Mouse (Mus musculus) right cerebral cortex, postnatal 10 days (tissue): ENCODE measurements at regions not wholly inside any gene's neighbourhood (a gene's known extent, or its start where the extent isn't known, plus 50 kb on each side); places are given as distances from the start of the nearest gene placed in this dataset.
"Not testable (repeated sequence)": the region's sequence is repeated elsewhere in the genome, so short reads cannot be mapped to it uniquely, and the experiment has no call there.

Source experiments
- DNase-seq, 2 experiments: peaks; one replicate each; pipeline ENCODE4 v3.0.0; 2021; ENCODE audit warnings: low spot score in 2 of 2

DNA sequence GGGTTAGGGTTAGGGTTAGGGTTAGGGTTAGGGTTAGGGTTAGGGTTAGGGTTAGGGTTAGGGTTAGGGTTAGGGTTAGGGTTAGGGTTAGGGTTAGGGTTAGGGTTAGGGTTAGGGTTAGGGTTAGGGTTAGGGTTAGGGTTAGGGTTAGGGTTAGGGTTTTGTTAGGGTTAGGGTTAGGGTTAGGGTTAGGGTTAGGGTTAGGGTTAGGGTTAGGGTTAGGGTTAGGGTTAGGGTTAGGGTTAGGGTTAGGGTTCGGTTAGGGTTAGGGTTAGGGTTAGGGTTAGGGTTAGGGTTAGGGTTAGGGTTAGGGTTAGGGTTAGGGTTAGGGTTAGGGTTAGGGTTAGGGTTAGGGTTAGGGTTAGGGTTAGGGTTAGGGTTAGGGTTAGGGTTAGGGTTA is 124.7 kb upstream of the Fgf14 start:
- not testable (repeated sequence) for DNase-seq

DNA sequence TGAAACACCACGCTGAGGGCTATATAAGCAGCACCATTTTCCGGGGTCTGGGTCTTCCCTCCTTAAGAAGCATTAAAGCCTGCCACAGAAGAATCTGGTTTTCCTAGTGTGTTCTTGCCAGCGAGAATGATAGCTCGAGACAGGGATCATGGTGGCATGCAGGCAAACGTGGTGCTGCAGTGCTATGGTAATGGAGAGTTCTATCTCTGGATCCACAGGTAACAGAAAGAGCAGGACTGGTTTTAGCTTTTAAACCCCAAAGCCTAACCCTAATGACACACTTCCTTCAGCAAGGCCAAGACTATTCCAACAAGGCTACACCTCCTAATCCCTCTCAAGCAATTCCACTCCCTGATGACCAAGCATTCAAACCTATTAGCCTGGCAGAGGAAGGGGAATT is 123.5 kb upstream of the Fgf14 start:
- DNase-seq: no peak

DNA sequence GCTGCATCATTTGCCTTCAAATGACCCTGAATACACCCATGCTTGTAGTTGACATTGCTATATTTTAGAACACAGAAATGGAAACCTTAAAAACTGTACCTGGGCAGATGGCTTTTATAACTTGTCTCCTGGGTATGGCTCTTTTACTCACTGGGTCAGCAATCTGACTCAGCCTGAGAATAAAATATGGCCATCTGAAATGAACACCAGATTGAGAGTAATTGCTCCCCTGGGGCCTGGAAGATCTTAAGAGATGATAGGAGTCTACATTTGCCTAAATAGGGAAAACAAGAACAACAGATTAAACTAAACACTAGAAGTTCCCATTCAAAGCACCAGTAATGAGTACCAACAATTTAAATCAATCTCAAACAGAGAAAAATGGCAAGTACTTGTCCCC is 98.5 kb upstream of the Fgf14 start:
- no peak for DNase-seq

DNA sequence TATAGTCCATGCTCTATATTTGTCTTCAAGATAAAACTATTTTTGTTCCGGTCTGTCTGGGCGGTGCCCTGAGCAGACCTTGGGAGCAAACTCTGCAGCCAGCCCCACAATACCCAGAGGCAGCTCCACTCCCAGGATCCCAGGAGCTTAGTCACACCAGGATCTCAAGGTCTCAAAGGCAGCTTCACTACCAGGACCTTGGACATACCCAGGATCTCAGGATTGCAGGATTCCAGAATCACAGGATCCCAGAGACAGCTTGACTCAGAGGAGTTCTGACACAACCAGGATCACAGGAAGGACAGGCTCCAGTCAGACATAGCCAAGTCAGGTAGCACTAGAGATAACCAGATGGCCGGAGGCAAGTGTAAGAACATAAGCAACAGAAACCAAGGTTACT is 91.1 kb upstream of the Fgf14 start:
- no peak for DNase-seq

DNA sequence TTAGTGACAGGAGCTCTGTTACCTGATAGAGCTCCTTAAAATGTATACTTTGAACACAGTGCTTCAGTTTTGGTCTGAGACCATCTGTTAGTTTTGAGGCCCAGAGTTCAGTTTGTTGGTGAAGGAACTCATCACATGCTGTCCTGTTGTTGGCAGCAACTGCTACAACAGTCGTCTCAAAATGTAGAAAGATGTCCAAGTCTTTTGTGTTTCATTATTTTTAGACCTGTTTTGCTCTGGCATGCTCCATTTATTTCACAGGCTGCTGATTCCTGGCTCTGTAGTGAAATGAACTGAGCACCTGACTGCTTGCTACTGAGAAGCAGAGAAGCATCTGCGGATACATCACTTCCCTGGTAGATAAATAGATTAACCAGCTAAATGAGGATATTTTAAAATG is 90.3 kb upstream of the Fgf14 start:
- peak in 1 of 2 experiments; percentile 19 for DNase-seq

DNA sequence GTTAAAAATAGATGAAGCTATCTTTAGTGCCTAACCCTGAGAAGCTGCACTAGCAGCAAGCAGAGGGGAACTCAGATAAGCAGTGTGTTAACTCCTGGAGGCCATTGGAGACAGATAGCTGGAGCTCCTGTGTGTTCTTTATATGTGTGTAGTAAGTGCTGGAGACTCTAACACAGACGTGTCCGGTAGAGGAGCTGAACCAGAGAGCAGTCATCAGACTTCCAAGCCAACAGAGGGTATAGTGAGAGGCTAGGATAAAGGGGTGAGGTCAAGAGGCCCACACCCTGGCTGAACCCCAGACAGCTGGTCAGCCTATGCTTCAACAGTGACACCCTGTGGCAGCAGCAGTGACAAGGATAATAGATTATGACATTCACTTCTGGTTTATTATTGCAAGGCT is 65.6 kb upstream of the Fgf14 start:
- DNase-seq: peak; percentile 26 to 29
